Mouse (Mus musculus) liver, adult 2 months (tissue): ENCODE measurements at regions not wholly inside any gene's neighbourhood (a gene's known extent, or its start where the extent isn't known, plus 50 kb on each side); places are given as distances from the start of the nearest gene placed in this dataset.

ENCODE experiments used
- CTCF ChIP-seq: fragments of 200-500 bp; IDR thresholded peaks from 2 replicates; pipeline ENCODE4 v1.5.1; 2011; ENCODE audit warnings: low read depth, low read length, control low read depth
- POLR2A ChIP-seq: fragments of 200-500 bp; IDR thresholded peaks from 2 replicates; pipeline ENCODE4 v1.6.1; 2011; ENCODE audit warnings: low read length, control low read depth; ENCODE audit not compliant: insufficient read depth; ENCODE audit errors: extremely low read depth

- TF ChIP-seq CTCF (no peak), POLR2A (no peak)
These were observed 482.1 kb downstream of the Ttll7 start for GRCm38 (mm10) chr3:147334301-147334700.
